9 mouse cellular contexts compared by ENCODE assay signal in genomic region chr4:32305683-32306082, GRCm38 (mm10).
A peak's percentile ranks its signal among the peaks of the same experiment; 100 is the strongest.
DNase-seq lines count a peak whose midpoint lies in the region; ATAC-seq and TF ChIP-seq lines count a peak whose summit lies in the region.
"Had no signal": no experiment of that assay in that cellular context is flagged by ENCODE, and none has a peak within 500 bp of the region (broad histone marks: within the 10 kb centered on the region; RNA-seq: fewer than 3 reads in every experiment).

No protein-coding gene starts in this region.

- peak; percentile 70 for DNase-seq in heart, embryonic 10.5 days (ENCODE audit: low spot score)
- no peak for DNase-seq in heart, postnatal 25 days (ENCODE audit: low spot score)
- DNase-seq in lung, adult 18-20 months = no peak
- no peak for DNase-seq in midbrain, postnatal 0 days (ENCODE audit: low spot score)
- DNase-seq in thymus, postnatal 4 days = no peak
- no peak for DNase-seq in thymus, adult 2 months
- DNase-seq: B cell, adult 2 months had no signal

- H3K36me3 ChIP-seq in heart, embryonic 10.5 days = no peaks in the 10 kb centered on the region
- no peaks in the 10 kb centered on the region for H3K36me3 ChIP-seq in lung, embryonic 15.5 days
- no peaks in the 10 kb centered on the region for H3K36me3 ChIP-seq in hindbrain, embryonic 12.5 days
- H3K36me3 ChIP-seq in midbrain, postnatal 0 days (ENCODE audit: insufficient read depth, low read length) = no peaks in the 10 kb centered on the region
- no peaks in the 10 kb centered on the region for H3K36me3 ChIP-seq in thymus, adult 2 months (ENCODE audit: control insufficient read depth, insufficient read depth, low read length)

- TF ChIP-seq CTCF in midbrain, postnatal 0 days (IDR thresholded peaks at IDR 0.05) = no peak
- TF ChIP-seq CTCF in thymus, adult 2 months (IDR thresholded peaks at IDR 0.05; ENCODE audit: borderline replicate concordance, control insufficient read depth, extremely low read depth, insufficient read depth, low read length, poor library complexity) = no peak

- no peak for TF ChIP-seq POLR2A in thymus, adult 2 months (IDR thresholded peaks at IDR 0.05; ENCODE audit: control insufficient read depth, extremely low read depth, insufficient read depth, low read length, poor library complexity)

- no peaks in the 10 kb centered on the region for H3K27me3 ChIP-seq in heart, embryonic 10.5 days (ENCODE audit: insufficient read depth, poor library complexity, severe bottlenecking)
- no peaks in the 10 kb centered on the region for H3K27me3 ChIP-seq in lung, embryonic 15.5 days
- H3K27me3 ChIP-seq in hindbrain, embryonic 12.5 days = no peaks in the 10 kb centered on the region
- no peaks in the 10 kb centered on the region for H3K27me3 ChIP-seq in midbrain, postnatal 0 days (ENCODE audit: insufficient read depth, low read length)
- H3K27me3 ChIP-seq in thymus, adult 2 months (ENCODE audit: control insufficient read depth, insufficient read depth, low read length) = no peaks in the 10 kb centered on the region

- H3K9ac ChIP-seq in lung, embryonic 15.5 days = no peak overlapping the region
- H3K9ac ChIP-seq in hindbrain, embryonic 12.5 days = peak overlapping the region; percentile 24; the same call in 1 of the 2 replicates
- H3K9ac ChIP-seq in midbrain, postnatal 0 days (replicated peaks; ENCODE audit: low read length, poor library complexity, severe bottlenecking) = no peak overlapping the region

- H3K9me3 ChIP-seq in heart, embryonic 10.5 days = no peaks in the 10 kb centered on the region
- H3K9me3 ChIP-seq in lung, embryonic 15.5 days = no peaks in the 10 kb centered on the region
- no peaks in the 10 kb centered on the region for H3K9me3 ChIP-seq in hindbrain, embryonic 12.5 days (replicated peaks)
- no peaks in the 10 kb centered on the region for H3K9me3 ChIP-seq in midbrain, postnatal 0 days (ENCODE audit: low read length)

- intact Hi-C loops in heart, postnatal 25 days (cut with DNase I) = loop anchor here (2.0 to 5.0 kb wide), 2 partner anchors 23 to 232 kb away; no protein-coding TSS in a partner anchor

- H3K4me3 ChIP-seq in heart, embryonic 10.5 days = no peak overlapping the region
- H3K4me3 ChIP-seq in lung, embryonic 15.5 days = no peak overlapping the region
- H3K4me3 ChIP-seq in hindbrain, embryonic 12.5 days = no peak overlapping the region
- no peak overlapping the region for H3K4me3 ChIP-seq in midbrain, postnatal 0 days (ENCODE audit: low read depth, low read length)
- H3K4me3 ChIP-seq in thymus, adult 2 months (ENCODE audit: control insufficient read depth, insufficient read depth, low read length) = no peak overlapping the region

- WGBS in heart, embryonic 10.5 days = 77% methylated on average over 6 of the region's 6 CpGs
- 42% methylated on average over 6 of the region's 6 CpGs for WGBS in lung, embryonic 15.5 days
- 63% methylated on average over 6 of the region's 6 CpGs for WGBS in hindbrain, embryonic 12.5 days
- WGBS in midbrain, postnatal 0 days = 52% methylated on average over 6 of the region's 6 CpGs
- 71% methylated on average over 6 of the region's 6 CpGs for WGBS in thymus, adult 2 months

- ATAC-seq in lung, embryonic 15.5 days (ENCODE audit: borderline replicate concordance, extremely low read depth, low FRiP score, low TSS enrichment) = no peak
- ATAC-seq in hindbrain, embryonic 12.5 days (ENCODE audit: low FRiP score) = no peak
- ATAC-seq in midbrain, postnatal 0 days (ENCODE audit: low FRiP score) = no peak

- H3K4me1 ChIP-seq in heart, embryonic 10.5 days = peaks cover 82% of the 10 kb centered on the region
- H3K4me1 ChIP-seq in lung, embryonic 15.5 days = peaks cover 69% of the 10 kb centered on the region
- peaks cover 59% of the 10 kb centered on the region for H3K4me1 ChIP-seq in hindbrain, embryonic 12.5 days
- peaks cover 29% of the 10 kb centered on the region; the same call in 1 of the 2 replicates for H3K4me1 ChIP-seq in midbrain, postnatal 0 days (ENCODE audit: insufficient read depth, low read length)
- peaks cover 14% of the 10 kb centered on the region for H3K4me1 ChIP-seq in thymus, adult 2 months (replicated peaks; ENCODE audit: control insufficient read depth, insufficient read depth, low read length)

- peak overlapping the region; percentile 84 for H3K27ac ChIP-seq in heart, embryonic 10.5 days
- H3K27ac ChIP-seq in lung, embryonic 15.5 days = peak overlapping the region; percentile 95
- H3K27ac ChIP-seq in hindbrain, embryonic 12.5 days = peak overlapping the region; percentile 92; the same call in 1 of the 2 replicates
- peak overlapping the region; percentile 74; the same call in 1 of the 2 replicates for H3K27ac ChIP-seq in midbrain, postnatal 0 days (ENCODE audit: low read depth, low read length)
- H3K27ac ChIP-seq in thymus, adult 2 months (ENCODE audit: control insufficient read depth, insufficient read depth, low read length) = no peak overlapping the region

- peak overlapping the region; percentile 56 for H3K4me2 ChIP-seq in lung, embryonic 15.5 days
- no peak overlapping the region for H3K4me2 ChIP-seq in hindbrain, embryonic 12.5 days (replicated peaks)
- H3K4me2 ChIP-seq in midbrain, postnatal 0 days (ENCODE audit: low read depth, low read length, poor library complexity, severe bottlenecking) = peak overlapping the region; percentile 24; the same call in 1 of the 2 replicates
